Mouse (Mus musculus) ovary, postnatal 10 days (tissue): Measurements from ENCODE around the gene Ctcf.
A peak's percentile ranks its signal among the peaks of the same experiment; 100 is the strongest.

ENCODE experiments used
- DNase-seq: peaks from one replicate; pipeline ENCODE4 v3.0.0; 2022; ENCODE audit warnings: low spot score

Ctcf gene

GRCm38 (mm10) chr8:105648929-105649328, 12.6 kb downstream of the Ctcf start:
- no peak for DNase-seq

- DNase-seq = no peak
Observed at GRCm38 (mm10) chr8:105657641-105658040, 21.3 kb downstream of the Ctcf start.

GRCm38 (mm10) chr8:105661167-105661566, 24.8 kb downstream of the Ctcf start:
- DNase-seq = no peak

DNA sequence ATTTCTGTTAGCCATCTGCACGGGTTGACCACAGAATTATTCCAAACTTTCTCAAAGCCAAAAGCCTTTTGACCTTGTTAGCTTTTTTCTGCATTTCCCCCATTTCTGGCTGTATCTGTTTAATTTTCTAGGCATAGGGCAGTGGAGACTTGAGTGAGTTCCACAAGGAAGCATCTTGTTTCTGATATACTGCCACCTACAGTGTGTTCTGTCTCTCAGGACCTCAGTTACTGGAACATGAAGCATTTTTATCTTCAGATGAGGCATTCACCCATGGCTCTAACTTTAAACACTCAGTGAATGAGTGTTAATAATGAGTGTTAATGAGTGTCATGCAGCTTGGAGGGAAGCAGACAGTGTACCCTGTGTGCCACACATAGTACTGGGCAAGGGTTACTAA, 41.5 kb downstream of the Ctcf start:
- DNase-seq = no peak

DNA sequence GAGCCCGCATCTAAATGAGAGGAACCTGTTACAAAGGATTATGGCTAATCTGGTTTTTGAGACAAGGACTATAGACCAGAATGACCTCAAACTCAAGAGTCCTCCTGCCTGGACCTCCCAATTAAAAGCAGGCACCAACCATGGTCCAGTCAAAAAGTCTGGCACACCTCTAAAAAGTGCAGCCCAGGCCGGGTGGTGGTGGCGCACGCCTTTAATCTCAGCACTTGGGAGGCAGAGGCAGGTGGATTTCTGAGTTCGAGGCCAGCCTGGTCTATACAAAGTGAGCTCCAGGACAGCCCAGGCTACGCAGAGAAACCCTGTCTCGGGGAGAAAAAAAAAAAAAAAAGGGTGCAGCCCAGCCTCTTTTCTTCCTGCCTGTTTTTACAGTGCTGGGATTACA, 49.0 kb downstream of the Ctcf start:
- DNase-seq = no peak

DNA sequence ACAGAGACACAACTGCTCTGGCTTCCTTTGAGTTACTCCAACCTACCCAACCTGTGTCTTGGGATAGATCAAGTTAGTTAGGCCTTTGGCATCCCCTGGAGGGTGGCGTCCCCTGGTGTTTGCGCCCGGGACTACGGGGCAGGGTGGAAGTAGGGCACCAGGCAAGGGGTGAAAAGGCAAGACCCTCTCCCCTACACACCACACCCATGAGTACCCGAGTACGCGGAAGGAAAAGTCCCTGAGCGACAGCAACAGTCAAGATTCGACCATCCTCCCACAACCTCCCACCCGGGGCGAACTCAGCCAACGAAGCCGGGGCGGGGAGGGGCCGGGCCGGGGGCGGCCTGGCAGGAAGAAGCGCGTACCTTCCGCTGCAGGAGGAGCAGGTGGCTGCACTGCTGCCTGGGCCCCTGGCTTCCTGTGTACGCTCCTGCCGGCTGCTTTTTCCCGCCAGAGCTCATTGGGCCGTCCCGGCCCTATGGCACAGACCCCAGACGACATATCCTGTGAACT, 49.5 kb downstream of the Ctcf start, which contains the start of gene Carmil2:
Gene Carmil2, plus strand, starts transcription at position 479 of the 513 bp plus-strand sequence.
- peak; percentile 45 for DNase-seq

- no peak for DNase-seq
Observed at GRCm38 (mm10) chr8:105686551-105686950, 50.2 kb downstream of the Ctcf start.

- no peak for DNase-seq
Observed at GRCm38 (mm10) chr8:105687512-105687911, 51.1 kb downstream of the Ctcf start.

DNA sequence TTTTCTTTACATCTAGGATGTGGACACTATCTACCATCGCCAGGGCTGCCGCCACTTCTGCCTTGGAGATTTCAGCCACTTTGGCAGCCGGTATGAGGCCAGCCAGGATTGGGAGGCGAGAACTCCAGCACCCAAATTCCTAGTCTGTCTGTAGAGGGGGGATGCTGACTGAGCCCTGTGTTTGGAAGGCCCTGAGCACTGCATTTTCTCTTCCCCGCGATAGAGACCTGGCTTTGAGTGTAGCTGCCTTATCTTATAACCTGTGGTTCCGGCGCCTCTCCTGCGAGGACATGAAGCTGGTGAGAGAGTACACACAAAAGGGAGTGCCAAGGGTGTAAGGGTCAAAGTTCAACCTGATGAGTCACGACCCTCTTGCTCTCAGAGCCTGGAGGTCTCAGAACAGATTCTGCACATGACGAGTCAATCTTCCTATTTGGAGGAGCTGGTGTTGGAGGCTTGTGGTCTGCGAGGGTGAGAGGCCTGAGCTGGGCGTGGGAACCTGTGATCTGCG, 51.9 kb downstream of the Ctcf start:
- DNase-seq = no peak

DNA sequence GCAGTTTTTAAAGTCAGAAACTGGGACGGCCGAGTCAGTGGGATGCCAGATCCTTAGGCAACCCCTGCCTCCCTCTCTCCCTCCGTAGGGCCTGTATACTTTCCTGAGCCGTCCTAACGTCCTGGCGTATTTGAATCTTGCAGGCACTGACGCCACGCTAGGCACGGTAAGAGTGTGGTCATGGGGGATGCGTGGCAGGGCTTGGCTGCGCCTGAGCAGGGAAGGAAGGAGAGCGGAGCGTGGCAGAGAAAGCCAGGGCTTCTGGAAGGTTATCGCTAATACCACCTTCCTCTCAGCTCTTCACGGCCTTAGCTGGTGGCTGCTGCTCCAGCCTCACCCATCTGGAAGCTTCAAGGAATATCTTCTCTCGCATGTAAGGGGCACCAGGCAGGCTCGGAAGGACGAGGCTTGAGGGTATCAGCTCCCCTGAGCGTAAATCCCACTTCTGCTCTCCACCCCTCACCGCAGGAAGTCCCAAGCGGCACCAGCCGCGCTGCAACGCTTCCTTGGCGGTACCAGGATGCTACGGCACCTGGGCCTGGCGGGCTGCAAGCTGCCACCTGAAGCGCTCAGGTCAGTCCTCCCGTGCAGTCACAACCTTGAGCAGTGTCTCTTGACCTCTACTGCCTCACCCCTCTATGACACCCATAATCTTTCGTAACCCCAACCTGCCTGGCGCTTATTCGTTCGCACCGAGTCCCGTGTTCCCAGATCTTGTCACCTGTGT, 53.1 kb downstream of the Ctcf start:
- no peak for DNase-seq

DNA sequence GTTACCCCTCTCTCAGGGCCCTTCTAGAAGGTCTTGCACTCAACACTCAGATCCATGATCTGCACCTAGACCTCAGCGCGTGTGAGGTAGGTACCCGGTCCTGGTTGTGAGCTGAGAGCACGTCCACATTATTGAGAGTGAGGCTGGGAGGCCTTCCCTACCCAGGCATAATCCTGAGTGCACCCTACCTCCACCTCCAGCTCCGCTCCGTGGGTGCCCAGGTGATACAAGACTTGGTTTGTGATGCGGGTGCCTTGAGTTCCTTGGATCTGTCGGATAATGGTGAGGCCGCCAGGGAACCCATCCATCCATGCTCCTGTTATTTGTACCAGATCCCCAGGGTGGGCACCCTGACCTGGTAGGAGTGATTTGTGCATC, 53.6 kb downstream of the Ctcf start:
- DNase-seq = no peak

GRCm38 (mm10) chr8:105690978-105691377, 54.6 kb downstream of the Ctcf start:
- no peak for DNase-seq

DNA sequence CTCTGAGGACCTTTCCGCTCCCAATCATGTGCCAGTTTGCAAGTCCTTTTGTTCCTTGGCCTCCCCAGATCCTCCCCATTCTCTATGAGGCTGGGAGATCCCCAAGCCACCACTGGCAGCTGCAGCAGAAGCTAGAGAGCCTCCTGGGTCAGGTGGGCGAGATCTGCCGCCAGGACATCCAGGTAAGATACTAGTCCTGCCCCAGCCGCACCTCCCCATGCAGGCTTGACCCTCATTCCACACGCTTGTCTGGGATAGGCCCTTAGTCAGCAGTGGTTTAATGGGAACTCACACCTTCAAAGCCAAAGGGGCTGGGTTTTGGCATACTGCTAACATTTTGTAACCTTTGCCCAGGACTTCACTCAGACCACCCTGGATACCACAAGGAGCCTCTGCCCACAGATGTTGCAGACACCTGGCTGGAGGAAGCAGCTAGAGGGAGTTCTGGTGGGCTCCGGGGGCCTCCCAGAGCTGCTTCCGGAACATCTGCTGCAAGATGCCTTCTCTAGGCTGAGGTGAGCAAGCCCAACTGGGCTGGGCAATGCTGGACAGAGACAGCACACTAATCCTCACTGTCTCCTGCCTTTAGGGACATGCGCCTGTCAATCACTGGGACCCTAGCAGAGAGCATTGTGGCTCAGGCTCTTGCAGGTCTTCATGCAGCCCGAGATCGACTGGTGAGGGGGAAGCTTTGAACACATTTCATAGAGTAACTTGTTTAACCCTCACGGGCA, 56.2 kb downstream of the Ctcf start:
- DNase-seq = no peak

DNA sequence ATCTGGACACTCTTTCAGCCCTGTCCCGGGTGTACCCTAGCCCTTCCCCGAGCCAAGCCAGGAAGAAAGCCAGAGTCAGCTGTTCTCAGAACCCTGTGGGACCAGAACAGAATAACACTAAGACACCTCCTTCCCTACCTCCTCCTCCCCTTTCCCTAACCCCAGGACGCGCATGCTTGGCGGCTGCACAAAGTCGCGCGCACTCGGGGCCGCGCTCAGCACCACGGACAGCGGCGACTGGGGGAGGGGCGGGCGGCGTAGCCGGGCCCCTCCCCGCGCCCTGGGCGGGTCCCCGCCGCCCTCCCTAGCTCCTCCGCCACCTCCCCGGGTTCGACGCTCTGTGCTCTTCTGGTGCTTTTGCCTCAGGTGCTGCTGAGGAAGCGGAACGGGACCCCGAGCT, 57.3 kb downstream of the Ctcf start:
- peak; percentile 54 for DNase-seq

GRCm38 (mm10) chr8:105694051-105694799, 57.9 kb downstream of the Ctcf start:
- no peak for DNase-seq

- no peak for DNase-seq
Observed at GRCm38 (mm10) chr8:105695080-105695780, 58.9 kb downstream of the Ctcf start.

GRCm38 (mm10) chr8:105697196-105697780, 60.9 kb downstream of the Ctcf start:
- no peak for DNase-seq

DNA sequence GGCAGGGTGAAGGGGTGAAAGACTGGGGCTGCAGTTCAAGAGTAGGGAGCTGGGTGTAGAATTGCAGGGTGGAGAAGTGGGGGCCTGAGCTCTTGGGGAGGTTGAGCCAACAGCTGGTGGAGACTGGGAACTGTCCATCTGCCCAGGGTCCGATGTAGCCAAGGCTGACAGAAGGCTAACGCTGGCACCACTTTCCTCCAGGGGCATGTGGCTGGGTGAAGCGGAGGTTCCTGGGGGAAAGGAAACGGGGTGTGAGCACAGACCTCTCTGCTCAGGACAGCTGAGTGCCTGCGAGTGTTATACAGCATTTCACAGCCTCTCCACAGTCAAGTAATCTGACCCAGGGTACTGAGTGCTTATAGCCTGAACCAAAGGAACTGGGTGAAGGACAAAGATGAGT, 62.4 kb downstream of the Ctcf start:
- DNase-seq = no peak

- DNase-seq = no peak
Observed at GRCm38 (mm10) chr8:105699488-105700215, 63.3 kb downstream of the Ctcf start.

GRCm38 (mm10) chr8:105700566-105700965, 64.2 kb downstream of the Ctcf start:
- no peak for DNase-seq
